Mouse (Mus musculus) myocyte (in vitro differentiated cells): ENCODE results near the gene Acer3.

Source experiments
- CEBPB ChIP-seq: IDR thresholded peaks from 2 replicates; pipeline ENCODE4 v1.6.1; 2011; ENCODE audit warnings: mild to moderate bottlenecking, moderate library complexity; ENCODE audit not compliant: poor library complexity, insufficient read depth, severe bottlenecking
- E2F4 ChIP-seq: IDR thresholded peaks from one replicate; pipeline ENCODE4 v1.6.1; 2011; ENCODE audit warnings: mild to moderate bottlenecking, control low read depth, moderate library complexity; ENCODE audit not compliant: insufficient read depth
- MAX ChIP-seq: IDR thresholded peaks from one replicate; pipeline ENCODE4 v1.6.1; 2011; ENCODE audit warnings: low read depth, mild to moderate bottlenecking, control low read depth
- MYOD1 ChIP-seq, 3 experiments: IDR thresholded peaks; one replicate each; pipeline ENCODE4 v1.6.1; 2011; ENCODE audit warnings: control low read depth in 2 of 3, low read depth in 2 of 3, mild to moderate bottlenecking in 2 of 3, moderate library complexity in 1 of 3; ENCODE audit not compliant: insufficient read length in 2 of 3, control insufficient read depth in 1 of 3
- MYOG ChIP-seq, 3 experiments: IDR thresholded peaks; one replicate each; pipeline ENCODE4 v1.6.1; 2011; ENCODE audit warnings: control low read depth in 2 of 3, low read depth in 2 of 3, mild to moderate bottlenecking in 2 of 3; ENCODE audit not compliant: insufficient read length in 2 of 3, control insufficient read depth in 1 of 3, insufficient read depth in 1 of 3
- POLR2A ChIP-seq: IDR thresholded peaks from one replicate; pipeline ENCODE4 v1.6.1; 2011; ENCODE audit warnings: low read depth, mild to moderate bottlenecking, control low read depth, moderate library complexity; ENCODE audit not compliant: insufficient read length
- POLR2AphosphoS2 ChIP-seq: IDR thresholded peaks from one replicate; pipeline ENCODE4 v1.6.1; 2011; ENCODE audit warnings: low read depth, control low read depth; ENCODE audit not compliant: insufficient read length
- REST ChIP-seq: IDR thresholded peaks from one replicate; pipeline ENCODE4 v1.6.1; 2011; ENCODE audit warnings: mild to moderate bottlenecking, control low read depth, moderate library complexity; ENCODE audit not compliant: insufficient read depth, insufficient read length
- SRF ChIP-seq: IDR thresholded peaks from one replicate; pipeline ENCODE4 v1.6.1; 2011; ENCODE audit warnings: low read depth; ENCODE audit not compliant: control insufficient read depth, insufficient read length
- TCF12 ChIP-seq: IDR thresholded peaks from one replicate; pipeline ENCODE4 v1.6.1; 2011; ENCODE audit warnings: mild to moderate bottlenecking, control low read depth; ENCODE audit not compliant: poor library complexity, insufficient read depth, severe bottlenecking
- USF1 ChIP-seq: IDR thresholded peaks from one replicate; pipeline ENCODE4 v1.6.1; 2011; ENCODE audit warnings: low read depth, mild to moderate bottlenecking, control low read depth, moderate library complexity

DNA sequence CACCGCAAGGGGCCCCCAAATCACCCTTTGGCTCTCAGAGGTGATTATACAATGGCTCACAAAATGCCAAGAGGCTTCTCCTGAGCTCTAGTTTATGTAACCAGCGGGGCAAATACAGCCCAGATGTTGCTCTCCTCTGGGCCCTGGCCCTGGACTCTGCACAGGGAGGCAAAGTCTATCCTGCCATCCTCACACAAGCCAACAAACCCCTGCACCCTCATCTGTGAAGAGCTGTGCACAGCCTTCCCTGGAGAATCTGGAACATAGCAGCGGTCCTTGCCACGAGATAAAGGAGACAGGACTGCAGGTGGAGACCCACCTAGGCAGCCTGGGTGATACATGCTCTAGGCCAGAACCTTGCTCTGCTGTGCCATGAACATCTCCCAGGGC is 33.9 kb upstream of the Acer3 start:
- TF ChIP-seq POLR2A = no peak
- no peak for TF ChIP-seq MAX
- no peak for TF ChIP-seq SRF
- no peak for TF ChIP-seq MYOG (IDR thresholded peaks at IDR 0.05; ENCODE audit: control insufficient read depth in 1 of 3, insufficient read depth in 1 of 3, insufficient read length in 2 of 3, low read depth in 2 of 3)
- TF ChIP-seq USF1 = no peak
- TF ChIP-seq MYOD1 (IDR thresholded peaks at IDR 0.05; ENCODE audit: control insufficient read depth in 1 of 3, insufficient read length in 2 of 3, low read depth in 2 of 3) = no peak
- no peak for TF ChIP-seq POLR2AphosphoS2
- no peak for TF ChIP-seq E2F4
- TF ChIP-seq TCF12 = no peak
- no peak for TF ChIP-seq REST
- TF ChIP-seq CEBPB = no peak
